Mouse (Mus musculus) lung, postnatal 36 days (tissue): Measurements from ENCODE around the gene 5330417C22Rik.

ENCODE experiments used
- DNase-seq: peaks from one replicate; pipeline ENCODE4 v3.0.0; 2022; ENCODE audit warnings: mixed read lengths

The 5330417C22Rik gene

GRCm38 (mm10) chr3:108411026-108411753 is 125.1 kb downstream of the 5330417C22Rik start:
- DNase-seq = no peak

DNA sequence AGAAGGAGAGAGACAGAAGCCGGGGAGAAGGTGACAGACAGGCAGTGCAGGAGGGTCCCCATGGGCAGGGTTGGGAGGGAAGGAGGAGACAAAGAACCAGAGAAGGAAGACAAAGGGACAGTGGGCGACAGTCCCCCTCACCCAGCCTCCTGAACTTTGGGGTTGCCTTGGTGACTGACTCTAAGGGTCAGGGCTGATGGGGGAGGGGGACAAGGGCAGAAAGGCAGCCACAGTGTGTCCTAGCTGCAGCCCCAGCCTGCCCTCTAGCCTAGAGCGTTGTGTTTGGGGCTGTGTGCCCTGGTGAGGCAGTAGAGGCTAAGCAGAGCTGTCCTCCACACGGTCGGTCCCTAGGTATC is 126.0 kb downstream of the 5330417C22Rik start:
- no peak for DNase-seq

- DNase-seq = no peak
Observed at GRCm38 (mm10) chr3:108409656-108410358, 126.5 kb downstream of the 5330417C22Rik start.

DNA sequence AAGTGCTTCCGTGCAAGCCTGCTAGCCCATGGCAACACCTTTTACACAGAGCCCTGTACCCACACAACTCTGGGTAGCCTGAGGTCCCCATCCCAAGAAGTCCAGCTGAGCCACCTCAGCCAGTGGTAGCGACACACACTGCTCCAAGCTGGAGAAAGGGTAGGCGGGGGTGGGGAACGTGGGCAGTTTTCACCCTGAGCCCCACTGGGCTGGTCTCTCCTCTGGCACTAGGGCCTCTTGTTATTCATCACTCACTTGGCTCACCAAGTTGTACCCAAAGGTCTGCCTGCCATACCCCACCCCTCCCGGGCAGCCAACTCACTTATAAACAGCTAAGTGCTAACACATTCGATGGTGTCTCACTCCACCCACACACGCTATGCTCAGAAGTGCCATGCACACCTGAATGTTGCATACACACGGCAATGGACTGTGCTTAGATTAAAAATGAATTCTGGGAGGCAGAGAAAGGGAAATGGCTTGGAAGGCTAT is 127.8 kb downstream of the 5330417C22Rik start:
- DNase-seq = no peak

- no peak for DNase-seq
Observed at GRCm38 (mm10) chr3:108406306-108406885, 129.9 kb downstream of the 5330417C22Rik start.
